Mouse (Mus musculus) embryonic facial prominence, embryonic 11.5 days (tissue): ENCODE results near the gene Ren1. TPM values are rescaled to one million over a fixed set of nuclear protein-coding genes. Genes with fewer than 3 reads are reported as not detected.
A peak's percentile ranks its signal among the peaks of the same experiment; 100 is the strongest.

Source experiments
- ATAC-seq: fragments of 200-750 bp; cut with Nextera tagmentation; replicated peaks from 2 replicates; pipeline ENCODE4 v1.8.0; 2017; ENCODE audit warnings: low read depth; ENCODE audit not compliant: insufficient number of reproducible peaks, low FRiP score, low TSS enrichment
- DNase-seq: peaks from one replicate; pipeline ENCODE4 v3.0.0-alpha.2; 2015; ENCODE audit warnings: low spot score
- H3K27ac ChIP-seq: fragments of 300-500 bp; sonication (generic); replicated peaks from 2 replicates; pipeline ENCODE4 v1.5.1; 2014; ENCODE audit warnings: mild to moderate bottlenecking, low read depth, low read length, control low read depth
- H3K27me3 ChIP-seq: fragments of 300-500 bp; sonication (generic); 2 replicates; pipeline ENCODE4 v1.6.1; 2014; ENCODE audit warnings: mild to moderate bottlenecking, low read length, moderate library complexity, mixed read lengths; ENCODE audit not compliant: control insufficient read depth, insufficient read depth
- H3K36me3 ChIP-seq: fragments of 300-500 bp; sonication (generic); replicated peaks from 2 replicates; pipeline ENCODE4 v1.6.1; 2014; ENCODE audit warnings: low read depth, mild to moderate bottlenecking, low read length, moderate library complexity, mixed read lengths; ENCODE audit not compliant: control insufficient read depth, insufficient read depth
- H3K4me1 ChIP-seq: fragments of 300-500 bp; sonication (generic); 2 replicates; pipeline ENCODE4 v1.6.1; 2014; ENCODE audit warnings: low read length, mixed read lengths; ENCODE audit not compliant: control insufficient read depth, insufficient read depth
- H3K4me2 ChIP-seq: fragments of 300-500 bp; sonication (generic); 2 replicates; pipeline ENCODE4 v1.6.1; 2014; ENCODE audit warnings: low read depth, mild to moderate bottlenecking, control low read depth, low read length, moderate library complexity
- H3K4me3 ChIP-seq: fragments of 300-500 bp; sonication (generic); 2 replicates; pipeline ENCODE4 v1.5.1; 2014; ENCODE audit warnings: low read depth, low read length, control low read depth
- H3K9ac ChIP-seq: fragments of 300-500 bp; sonication (generic); replicated peaks from 2 replicates; pipeline ENCODE4 v1.6.1; 2014; ENCODE audit warnings: mild to moderate bottlenecking, control low read depth, low read length
- H3K9me3 ChIP-seq: fragments of 300-500 bp; sonication (generic); replicated peaks from 2 replicates; pipeline ENCODE4 v1.6.1; 2016; ENCODE audit warnings: mild to moderate bottlenecking, low read length, inconsistent platforms, mixed read lengths; ENCODE audit not compliant: control insufficient read depth
- WGBS: fragments of 180-500 bp; shearing (Covaris S2); extraction: QIAGEN DNeasy Blood & Tissue Kit; methylation state at CpG from one replicate; pipeline ENCODE4 v1.1.7; 2014; 5-methylcytosine and 5-hydroxymethylcytosine counted together
- polyA plus RNA-seq: library from polyadenylated mRNA; unstranded; fragments of >200 nt; fragmentation: Nextera tagmentation; extraction: Ambion mirVana; gene quantifications from 2 replicates; pipeline ENCODE4 v1.2.1, GENCODE M21; 2014

Ren1 gene
- polyA plus RNA-seq, 1 experiment from 2014 or later, result not detected

GRCm38 (mm10) chr1:133362103-133362502 lies 11.8 kb downstream of the Ren1 start:
- Histone ChIP-seq H3K4me1 (no peaks in the 10 kb centered on the region; the same call in 1 of the 2 replicates), H3K4me2 (no peak overlapping the region), H3K27me3 (peaks cover 21% of the 10 kb centered on the region), H3K9ac (no peak overlapping the region), H3K27ac (no peak overlapping the region), H3K36me3 (no peaks in the 10 kb centered on the region), H3K4me3 (no peak overlapping the region), H3K9me3 (no peaks in the 10 kb centered on the region)
- ATAC-seq (no peak), DNase-seq (no peak)
- WGBS, result 85% methylated on average over 5 of the region's 5 CpGs

- peak within 1 kb of the TSS; percentile 60 for H3K4me3 ChIP-seq
- H3K27me3 ChIP-seq, result peaks cover 21% of the 10 kb centered on the region
- H3K27ac ChIP-seq, result no peak within 1 kb of the TSS
- H3K9me3 ChIP-seq, result no peaks in the 10 kb centered on the region
- WGBS, result under 1% methylated on average over 52 of the region's 52 CpGs
- no peaks in the 10 kb centered on the region for H3K36me3 ChIP-seq
- DNase-seq (peak; percentile 79), ATAC-seq (peak; percentile 61)
- H3K4me2 ChIP-seq, result peak within 1 kb of the TSS; percentile 97
- H3K9ac ChIP-seq, result peak within 1 kb of the TSS; percentile 48
- H3K4me1 ChIP-seq, result peaks cover 9% of the 10 kb centered on the region
Observed at GRCm38 (mm10) chr1:133363276-133364021, 13.1 kb downstream of the Ren1 start, which contains the start of gene Etnk2. Gene Etnk2, plus strand, starts transcription at chr1:133363572.

GRCm38 (mm10) chr1:133364022-133364630 lies 13.8 kb downstream of the Ren1 start:
- Histone ChIP-seq H3K36me3 (no peaks in the 10 kb centered on the region), H3K9ac (peak overlapping the region; percentile 48), H3K4me2 (peak overlapping the region; percentile 97), H3K27ac (no peak overlapping the region), H3K4me1 (peaks cover 9% of the 10 kb centered on the region), H3K9me3 (no peaks in the 10 kb centered on the region), H3K4me3 (peak overlapping the region; percentile 60), H3K27me3 (peaks cover 21% of the 10 kb centered on the region)
- ATAC-seq (no peak), DNase-seq (no peak)
- WGBS, result 3% methylated on average over 27 of the region's 27 CpGs

- H3K36me3 ChIP-seq, result no peaks in the 10 kb centered on the region
- ATAC-seq (no peak), DNase-seq (no peak)
- no peak overlapping the region for H3K9ac ChIP-seq
- H3K4me1 ChIP-seq, result peaks cover 9% of the 10 kb centered on the region
- no peak overlapping the region for H3K4me3 ChIP-seq
- peaks cover 21% of the 10 kb centered on the region for H3K27me3 ChIP-seq
- H3K27ac ChIP-seq, result no peak overlapping the region
- H3K4me2 ChIP-seq, result no peak overlapping the region
- 40% methylated on average over 2 of the region's 2 CpGs for WGBS
- H3K9me3 ChIP-seq, result no peaks in the 10 kb centered on the region
Observed at GRCm38 (mm10) chr1:133364890-133365289, 14.6 kb downstream of the Ren1 start.

- Histone ChIP-seq H3K36me3 (no peaks in the 10 kb centered on the region), H3K4me3 (no peak overlapping the region), H3K4me1 (peaks cover 9% of the 10 kb centered on the region), H3K27ac (no peak overlapping the region), H3K9me3 (no peaks in the 10 kb centered on the region), H3K4me2 (no peak overlapping the region), H3K9ac (no peak overlapping the region), H3K27me3 (peaks cover 21% of the 10 kb centered on the region)
- no peak for DNase-seq
- WGBS, result 36% methylated on average over 10 of the region's 10 CpGs
- ATAC-seq, result no peak
Observed at GRCm38 (mm10) chr1:133366951-133367605, 16.8 kb downstream of the Ren1 start.

- WGBS, result 6% methylated on average over 11 of the region's 11 CpGs
- H3K27ac ChIP-seq, result peak overlapping the region; percentile 13; the same call in 1 of the 2 replicates
- peak overlapping the region; percentile 18; the same call in 1 of the 2 replicates for H3K9ac ChIP-seq
- 0 out of 2 replicates have a peak overlapping the region, but pooled peaks have one; percentile 15 for H3K4me2 ChIP-seq
- H3K36me3 ChIP-seq, result no peaks in the 10 kb centered on the region
- peaks cover 9% of the 10 kb centered on the region for H3K4me1 ChIP-seq
- DNase-seq, result no peak
- no peak overlapping the region for H3K4me3 ChIP-seq
- peaks cover 21% of the 10 kb centered on the region for H3K27me3 ChIP-seq
- H3K9me3 ChIP-seq, result no peaks in the 10 kb centered on the region
- ATAC-seq, result no peak
Observed at GRCm38 (mm10) chr1:133367606-133368488, 17.5 kb downstream of the Ren1 start.

GRCm38 (mm10) chr1:133368644-133369043 lies 18.3 kb downstream of the Ren1 start:
- Histone ChIP-seq H3K27ac (no peak overlapping the region), H3K9me3 (no peaks in the 10 kb centered on the region), H3K9ac (no peak overlapping the region), H3K27me3 (peaks cover 19% of the 10 kb centered on the region), H3K4me2 (no peak overlapping the region), H3K4me1 (peaks cover 9% of the 10 kb centered on the region), H3K36me3 (no peaks in the 10 kb centered on the region), H3K4me3 (no peak overlapping the region)
- WGBS, result 54% methylated on average over 10 of the region's 10 CpGs
- DNase-seq (no peak), ATAC-seq (no peak)
